Mouse (Mus musculus): ENCODE measurements at regions not wholly inside any gene's neighbourhood (a gene's known extent, or its start where the extent isn't known, plus 50 kb on each side); places are given as distances from the start of the nearest gene placed in this dataset.
"Not testable (repeated sequence)": the region's sequence is repeated elsewhere in the genome, so short reads cannot be mapped to it uniquely, and the experiment has no call there.

DNA sequence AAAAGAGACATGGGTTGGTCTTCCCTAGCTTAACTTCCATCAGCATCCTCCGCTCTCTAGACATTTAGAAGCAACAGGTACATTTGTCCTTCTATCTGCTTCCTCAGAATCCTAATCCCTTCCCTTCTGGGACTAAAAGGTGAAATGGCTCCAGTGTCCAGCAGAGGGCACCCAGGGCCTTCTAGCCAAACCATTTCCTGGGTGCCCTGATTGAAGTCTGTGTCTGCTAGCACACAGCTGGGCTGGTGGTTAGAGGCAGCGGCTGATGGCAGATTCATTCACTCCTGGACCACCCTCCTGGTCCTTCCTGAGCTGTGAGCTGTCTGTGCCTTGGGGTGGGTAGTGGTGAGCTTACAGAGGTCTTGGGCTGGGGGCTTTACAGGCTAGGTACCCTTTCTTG, 76.5 kb upstream of the Col13a1 start:
- DNase-seq (ENCODE audit: low spot score in 2 of 2) = peak; percentile 66 to 69

DNA sequence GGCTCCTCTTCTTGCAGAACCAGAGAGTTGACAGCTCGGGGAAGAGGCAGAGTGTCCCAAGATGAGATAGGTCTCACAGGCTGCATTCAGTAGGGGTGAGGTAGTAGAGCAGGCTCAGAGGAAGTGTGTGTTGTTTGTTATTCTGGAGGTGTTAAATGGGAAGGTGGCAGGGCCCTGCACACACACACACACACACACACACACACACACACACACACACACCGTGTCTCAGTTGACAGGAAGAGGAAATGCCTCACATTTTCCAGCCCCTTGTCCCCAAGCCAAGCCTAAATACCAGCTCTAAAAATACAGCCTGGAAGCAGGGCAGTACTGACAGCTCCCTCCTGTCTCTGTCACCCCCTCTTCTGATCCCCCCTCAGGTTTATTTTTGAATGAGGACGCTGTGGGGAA, 70.9 kb upstream of the Col13a1 start:
- no peak for DNase-seq (ENCODE audit: low spot score in 2 of 2)

DNA sequence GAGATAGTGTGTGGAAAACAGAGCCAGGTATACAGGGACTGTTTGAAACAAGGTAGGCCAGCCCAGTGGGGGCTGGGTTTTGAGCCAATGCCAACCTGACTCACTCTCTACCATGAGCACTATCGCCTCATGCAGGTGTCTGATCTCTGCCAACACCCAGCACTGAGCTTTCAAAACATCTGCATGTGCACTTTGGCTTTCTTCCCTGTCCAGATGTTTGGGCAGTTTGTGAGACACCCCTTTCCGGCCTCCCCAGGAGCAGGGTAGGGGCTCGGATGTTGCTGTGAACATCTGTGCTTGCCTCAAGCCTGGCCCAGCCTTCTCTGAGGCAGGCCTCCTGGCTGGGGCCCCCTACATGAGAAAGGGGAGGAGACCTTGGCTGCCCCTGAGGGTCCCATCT, 65.5 kb upstream of the Col13a1 start:
- DNase-seq (ENCODE audit: low spot score in 2 of 2) = no peak

DNA sequence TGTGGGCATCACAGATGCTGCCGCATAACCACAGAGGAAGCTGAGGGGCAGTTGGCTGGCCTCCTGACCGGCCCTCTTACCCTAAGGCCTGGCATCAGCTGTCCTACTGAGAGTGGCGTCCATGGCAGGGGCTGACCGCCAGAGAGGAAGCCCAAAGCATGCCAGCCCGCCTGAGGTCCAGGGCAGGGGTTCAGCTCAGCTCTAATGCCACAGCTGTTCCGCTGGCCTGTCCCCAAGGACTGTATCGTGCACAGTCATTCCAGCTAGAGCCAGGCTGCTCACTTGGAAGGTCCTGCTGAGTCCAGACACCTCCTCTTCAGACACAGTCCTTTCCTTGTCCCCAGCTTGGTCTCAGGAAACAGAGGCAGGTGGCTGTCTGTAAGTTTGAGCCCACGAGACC, 61.0 kb upstream of the Col13a1 start:
- no peak for DNase-seq (ENCODE audit: low spot score in 2 of 2)

DNA sequence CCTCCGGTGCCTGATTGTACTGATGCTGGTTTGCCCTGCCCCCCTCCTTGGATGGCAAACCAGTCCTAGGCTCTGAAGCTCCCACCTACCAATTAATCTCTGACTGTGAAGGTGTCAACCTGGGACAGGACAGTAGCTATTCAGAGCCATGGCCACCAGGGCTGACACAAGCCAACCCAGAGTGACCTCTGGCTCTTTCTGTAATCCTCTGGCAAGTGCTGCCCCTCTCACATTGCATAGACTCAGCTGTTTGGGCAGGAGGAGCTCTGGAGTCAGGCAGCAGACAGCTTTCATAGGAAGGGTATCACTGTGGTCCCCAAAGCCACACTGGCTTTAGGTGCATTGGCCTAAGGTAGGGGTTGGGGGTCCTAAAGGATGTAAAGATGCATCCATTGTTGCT, 59.7 kb upstream of the Col13a1 start:
- DNase-seq (ENCODE audit: low spot score in 2 of 2) = no peak

DNA sequence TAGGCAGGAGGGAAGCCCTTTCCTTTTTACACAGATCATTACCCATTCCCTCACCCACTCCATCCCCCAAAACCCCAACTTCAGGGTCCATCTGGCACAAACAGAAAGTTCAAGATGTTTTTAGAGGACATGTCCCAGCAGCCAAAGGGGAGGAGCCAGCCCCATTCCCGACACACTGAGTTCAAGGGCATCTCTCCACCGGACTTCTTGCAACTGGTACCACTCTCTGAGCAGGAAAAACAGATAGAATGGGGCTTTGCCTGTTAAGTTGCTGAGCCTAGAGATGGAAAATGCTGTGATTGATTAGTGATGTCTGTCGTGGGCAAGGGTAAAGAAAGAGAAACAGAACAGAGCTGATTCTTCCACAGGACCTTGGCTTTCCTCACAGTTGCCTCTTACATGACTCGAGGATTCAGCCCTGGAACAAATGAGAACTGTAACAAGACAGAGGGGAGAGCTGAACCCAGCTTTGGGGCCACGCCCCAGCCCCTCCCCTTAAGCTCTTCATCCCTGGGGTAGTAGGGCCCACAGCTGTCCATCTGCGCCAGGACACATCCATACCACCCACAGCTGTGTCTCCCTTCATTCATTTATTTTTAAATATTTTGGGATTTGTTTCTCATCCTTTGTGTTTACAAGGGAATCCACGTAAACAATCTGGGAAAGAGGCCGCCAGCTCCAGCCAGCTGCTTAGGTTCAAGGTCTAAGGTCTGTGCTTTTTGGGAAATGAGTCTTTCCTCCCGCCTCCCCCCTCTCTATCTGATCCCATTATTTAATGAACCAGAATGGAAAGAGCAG, 58.7 kb upstream of the Col13a1 start:
- no peak for DNase-seq (ENCODE audit: low spot score in 2 of 2)

DNA sequence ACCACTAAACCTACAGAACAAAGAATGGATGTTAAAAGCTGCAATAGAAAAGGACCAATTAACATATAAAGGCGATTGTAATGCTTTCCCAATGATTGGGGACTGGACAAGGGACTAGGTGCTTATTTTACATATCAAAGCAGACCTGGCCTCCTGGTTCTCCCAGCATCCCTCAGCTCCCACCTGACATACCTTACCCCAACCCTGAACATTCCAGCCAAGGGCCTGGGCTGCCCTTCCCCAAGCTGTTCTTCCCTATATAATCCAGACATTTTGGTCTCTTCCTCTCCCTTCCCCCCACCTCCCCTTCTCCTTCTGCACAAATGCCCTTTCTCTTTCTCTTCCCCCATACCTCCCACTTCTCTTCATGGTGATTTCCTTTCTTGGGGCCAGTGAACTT, 57.9 kb upstream of the Col13a1 start:
- DNase-seq (ENCODE audit: low spot score in 2 of 2) = no peak

DNA sequence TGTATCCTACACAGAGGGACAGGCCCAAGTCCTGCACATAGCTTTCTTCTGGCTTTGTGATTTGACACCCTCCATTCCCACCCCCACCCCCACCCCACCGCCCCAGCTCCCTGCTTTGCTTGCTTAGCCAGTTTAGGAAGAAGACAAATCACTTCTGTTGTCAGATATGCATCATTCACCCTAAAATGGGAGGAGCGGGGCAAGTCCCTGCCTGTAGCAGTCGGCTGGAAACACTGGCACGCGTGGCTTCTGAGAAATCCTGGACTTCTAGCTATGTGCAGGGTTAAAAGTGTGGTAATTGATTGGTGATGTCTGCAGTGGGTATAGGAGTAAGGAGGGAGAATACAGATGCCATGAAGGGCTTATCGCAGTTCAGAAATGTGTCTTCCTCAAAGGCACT, 55.4 kb upstream of the Col13a1 start:
- no peak for DNase-seq (ENCODE audit: low spot score in 2 of 2)

DNA sequence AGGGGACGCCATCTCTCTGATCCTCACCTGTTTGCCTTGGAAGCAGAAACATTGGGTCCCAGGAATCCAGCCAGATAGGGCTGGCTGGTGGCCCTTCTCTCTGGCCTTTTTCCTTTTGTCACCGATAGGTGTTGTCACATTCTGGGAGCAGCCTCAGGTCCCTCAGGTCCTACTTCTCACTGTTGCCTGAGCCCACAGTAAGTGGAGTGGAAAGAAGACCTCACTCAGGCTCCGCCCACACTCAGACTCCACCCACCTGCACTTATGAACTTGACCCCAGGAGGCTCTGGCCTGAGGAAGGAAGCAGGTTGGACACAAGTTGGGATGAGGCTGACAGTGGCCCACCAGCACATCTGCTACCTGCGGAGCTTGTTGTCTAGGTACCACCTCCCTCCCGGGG, 54.8 kb upstream of the Col13a1 start:
- DNase-seq (ENCODE audit: low spot score in 2 of 2) = no peak

DNA sequence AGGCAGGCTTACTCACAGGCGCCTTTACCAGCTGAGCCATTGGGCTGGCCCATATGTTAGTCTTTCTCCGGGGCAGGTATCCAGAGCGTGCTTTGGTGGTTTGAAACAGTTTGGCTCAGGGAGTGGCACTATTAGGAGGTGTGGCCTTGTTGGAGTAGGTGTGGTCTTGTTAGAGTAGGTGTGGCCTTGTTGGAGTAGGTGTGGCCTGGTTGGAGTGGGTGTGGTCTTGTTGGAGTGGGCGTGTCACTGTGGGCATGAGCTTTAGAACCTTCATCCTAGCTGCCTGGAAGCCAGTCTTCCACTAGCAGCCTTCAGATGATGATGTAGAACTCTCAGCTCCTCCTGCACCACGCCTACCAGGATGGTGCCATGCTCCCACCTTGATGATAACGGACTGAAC, 53.1 kb upstream of the Col13a1 start:
- DNase-seq (ENCODE audit: low spot score in 2 of 2) = not testable (repeated sequence)

DNA sequence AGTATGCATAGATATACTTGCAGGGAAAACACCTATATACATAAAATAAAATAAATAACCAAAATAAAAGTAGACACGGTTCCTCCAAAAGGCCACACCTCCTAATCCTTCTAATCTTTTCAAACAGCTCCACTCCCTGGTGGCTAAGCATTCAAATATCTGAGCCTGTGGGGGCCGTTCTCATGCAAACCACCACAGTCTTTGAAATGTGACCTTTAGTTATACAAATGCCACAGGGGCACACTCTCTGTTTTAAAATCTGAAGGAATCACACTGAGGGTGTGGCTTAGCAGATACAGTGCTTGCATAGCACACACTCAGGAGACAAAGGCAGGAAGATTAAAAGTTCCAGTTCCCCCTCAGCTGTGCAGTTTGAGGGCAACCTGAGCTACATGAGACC, 50.4 kb upstream of the Col13a1 start:
- no peak for DNase-seq (ENCODE audit: low spot score in 2 of 2)
